Mouse (Mus musculus) neural tube, embryonic 14.5 days (tissue): ENCODE measurements at regions not wholly inside any gene's neighbourhood (a gene's known extent, or its start where the extent isn't known, plus 50 kb on each side); places are given as distances from the start of the nearest gene placed in this dataset.

Source experiments
- ATAC-seq: fragments of 200-750 bp; cut with Nextera tagmentation; 2 replicates; pipeline ENCODE4 v1.8.0; 2017; ENCODE audit warnings: low read depth, mild to moderate bottlenecking, moderate TSS enrichment, moderate library complexity
- H3K27ac ChIP-seq: fragments of 300-500 bp; sonication (generic); 2 replicates; pipeline ENCODE4 v1.5.1; 2014; ENCODE audit warnings: low read depth, mild to moderate bottlenecking, control low read depth, low read length, moderate library complexity, mixed read lengths
- H3K27me3 ChIP-seq: fragments of 300-500 bp; sonication (generic); 2 replicates; pipeline ENCODE4 v1.6.1; 2014; ENCODE audit warnings: low read length; ENCODE audit not compliant: control insufficient read depth, insufficient read depth
- H3K36me3 ChIP-seq: fragments of 300-500 bp; sonication (generic); 2 replicates; pipeline ENCODE4 v1.6.1; 2014; ENCODE audit warnings: low read length, mixed read lengths; ENCODE audit not compliant: control insufficient read depth, insufficient read depth
- H3K4me1 ChIP-seq: fragments of 300-500 bp; sonication (generic); 2 replicates; pipeline ENCODE4 v1.6.1; 2014; ENCODE audit warnings: low read length; ENCODE audit not compliant: control insufficient read depth, insufficient read depth
- H3K4me2 ChIP-seq: fragments of 300-500 bp; sonication (generic); 2 replicates; pipeline ENCODE4 v1.6.1; 2014; ENCODE audit warnings: mild to moderate bottlenecking, low read depth, low read length, control low read depth
- H3K4me3 ChIP-seq: fragments of 300-500 bp; sonication (generic); 2 replicates; pipeline ENCODE4 v1.5.1; 2014; ENCODE audit warnings: low read depth, low read length, control low read depth, mixed read lengths
- H3K9ac ChIP-seq: fragments of 300-500 bp; sonication (generic); replicated peaks from 2 replicates; pipeline ENCODE4 v1.6.1; 2014; ENCODE audit warnings: low read depth, mild to moderate bottlenecking, control low read depth, low read length, mixed read lengths
- H3K9me3 ChIP-seq: fragments of 300-500 bp; sonication (generic); 2 replicates; pipeline ENCODE4 v1.6.1; 2016; ENCODE audit warnings: low read length; ENCODE audit not compliant: control insufficient read depth
- WGBS: fragments of 180-500 bp; shearing (Covaris S2); extraction: QIAGEN DNeasy Blood & Tissue Kit; methylation state at CpG from one replicate; pipeline ENCODE4 v1.1.7; 2014; 5-methylcytosine and 5-hydroxymethylcytosine counted together

- Histone ChIP-seq H3K27me3 (no peaks in the 10 kb centered on the region), H3K9ac (no peak overlapping the region), H3K4me3 (no peak overlapping the region), H3K9me3 (no peaks in the 10 kb centered on the region), H3K36me3 (no peaks in the 10 kb centered on the region), H3K4me1 (no peaks in the 10 kb centered on the region; the same call in 1 of the 2 replicates), H3K27ac (no peak overlapping the region), H3K4me2 (no peak overlapping the region)
- ATAC-seq: no peak
- 40% methylated on average over 21 of the region's 21 CpGs for WGBS
Observed at GRCm38 (mm10) chr11:64800246-64801121, 178.4 kb upstream of the Elac2 start.

- Histone ChIP-seq H3K9ac (no peak overlapping the region), H3K9me3 (no peaks in the 10 kb centered on the region), H3K27ac (no peak overlapping the region), H3K4me3 (no peak overlapping the region), H3K27me3 (no peaks in the 10 kb centered on the region), H3K4me1 (no peaks in the 10 kb centered on the region; the same call in 1 of the 2 replicates), H3K36me3 (no peaks in the 10 kb centered on the region), H3K4me2 (no peak overlapping the region)
- WGBS: 36% methylated on average over 10 of the region's 10 CpGs
- no peak for ATAC-seq
Observed at GRCm38 (mm10) chr11:64801351-64801750, 177.5 kb upstream of the Elac2 start.

- Histone ChIP-seq H3K9me3 (no peaks in the 10 kb centered on the region), H3K36me3 (no peaks in the 10 kb centered on the region), H3K27me3 (no peaks in the 10 kb centered on the region), H3K4me3 (no peak overlapping the region), H3K27ac (no peak overlapping the region), H3K4me2 (no peak overlapping the region), H3K9ac (no peak overlapping the region), H3K4me1 (no peaks in the 10 kb centered on the region; the same call in 1 of the 2 replicates)
- WGBS: 55% methylated on average over 3 of the region's 3 CpGs
- ATAC-seq: no peak
Observed at GRCm38 (mm10) chr11:64805567-64805966, 173.3 kb upstream of the Elac2 start.

- 83% methylated on average over 6 of the region's 6 CpGs for WGBS
- H3K4me2 ChIP-seq: no peak overlapping the region
- H3K27ac ChIP-seq: no peak overlapping the region
- no peaks in the 10 kb centered on the region for H3K27me3 ChIP-seq
- no peak overlapping the region for H3K4me3 ChIP-seq
- ATAC-seq: no peak
- no peaks in the 10 kb centered on the region for H3K4me1 ChIP-seq
- no peaks in the 10 kb centered on the region for H3K36me3 ChIP-seq
- no peaks in the 10 kb centered on the region for H3K9me3 ChIP-seq
- H3K9ac ChIP-seq: no peak overlapping the region
Observed at GRCm38 (mm10) chr11:64812408-64812807, 166.4 kb upstream of the Elac2 start.

GRCm38 (mm10) chr11:64829429-64829828 lies 149.4 kb upstream of the Elac2 start:
- H3K36me3 ChIP-seq: no peaks in the 10 kb centered on the region

GRCm38 (mm10) chr11:64832453-64832852 lies 146.4 kb upstream of the Elac2 start:
- WGBS: 60% methylated on average over 5 of the region's 5 CpGs

More at GRCm38 (mm10) chr11:64829429-64829828, 149.4 kb upstream of the Elac2 start:
- Histone ChIP-seq H3K9ac (no peak overlapping the region), H3K4me1 (peaks cover 3% of the 10 kb centered on the region; the same call in 1 of the 2 replicates), H3K27me3 (no peaks in the 10 kb centered on the region), H3K27ac (no peak overlapping the region), H3K4me2 (no peak overlapping the region), H3K9me3 (no peaks in the 10 kb centered on the region), H3K4me3 (no peak overlapping the region)
- ATAC-seq: no peak
- 77% methylated on average over 5 of the region's 5 CpGs for WGBS

GRCm38 (mm10) chr11:64833786-64834185 lies 145.1 kb upstream of the Elac2 start:
- Histone ChIP-seq H3K27me3 (no peaks in the 10 kb centered on the region), H3K4me1 (peaks cover 3% of the 10 kb centered on the region; the same call in 1 of the 2 replicates), H3K4me2 (no peak overlapping the region), H3K4me3 (no peak overlapping the region), H3K9me3 (no peaks in the 10 kb centered on the region), H3K9ac (no peak overlapping the region), H3K36me3 (no peaks in the 10 kb centered on the region), H3K27ac (no peak overlapping the region)
- WGBS: 28% methylated on average over 3 of the region's 3 CpGs
- ATAC-seq: no peak

More at GRCm38 (mm10) chr11:64832453-64832852, 146.4 kb upstream of the Elac2 start:
- Histone ChIP-seq H3K4me2 (no peak overlapping the region), H3K4me1 (peaks cover 3% of the 10 kb centered on the region; the same call in 1 of the 2 replicates), H3K36me3 (no peaks in the 10 kb centered on the region), H3K4me3 (no peak overlapping the region), H3K27ac (no peak overlapping the region), H3K9me3 (no peaks in the 10 kb centered on the region), H3K27me3 (no peaks in the 10 kb centered on the region), H3K9ac (no peak overlapping the region)
- ATAC-seq: no peak

GRCm38 (mm10) chr11:64836771-64837170 lies 142.1 kb upstream of the Elac2 start:
- Histone ChIP-seq H3K27me3 (no peaks in the 10 kb centered on the region), H3K36me3 (no peaks in the 10 kb centered on the region), H3K4me2 (no peak overlapping the region), H3K9me3 (no peaks in the 10 kb centered on the region), H3K9ac (no peak overlapping the region), H3K4me3 (no peak overlapping the region), H3K4me1 (peaks cover 3% of the 10 kb centered on the region; the same call in 1 of the 2 replicates), H3K27ac (no peak overlapping the region)
- WGBS: 87% methylated on average over 8 of the region's 8 CpGs
- ATAC-seq: no peak

GRCm38 (mm10) chr11:64841092-64841491 lies 137.7 kb upstream of the Elac2 start:
- no peaks in the 10 kb centered on the region for H3K36me3 ChIP-seq
- no peaks in the 10 kb centered on the region for H3K4me1 ChIP-seq
- no peak overlapping the region for H3K4me2 ChIP-seq
- H3K4me3 ChIP-seq: no peak overlapping the region
- 96% methylated on average over 2 of the region's 2 CpGs for WGBS
- H3K9ac ChIP-seq: no peak overlapping the region
- no peak for ATAC-seq
- no peak overlapping the region for H3K27ac ChIP-seq
- no peaks in the 10 kb centered on the region for H3K9me3 ChIP-seq
- H3K27me3 ChIP-seq: no peaks in the 10 kb centered on the region
